8 mouse cellular contexts compared by ENCODE assay signal in genomic region chr17:36023710-36024654, GRCm38 (mm10). TPM values are rescaled to one million over a fixed set of nuclear protein-coding genes. Genes with fewer than 3 reads are reported as not detected.
A peak's percentile ranks its signal among the peaks of the same experiment; 100 is the strongest.
DNase-seq lines count a peak whose midpoint lies in the region; ATAC-seq and TF ChIP-seq lines count a peak whose summit lies in the region.

No protein-coding gene starts in this region.

- H3K9ac ChIP-seq in forebrain, embryonic 16.5 days (replicated peaks; ENCODE audit: low read depth, low read length) = no peak overlapping the region

- no peak for ATAC-seq in forebrain, embryonic 16.5 days

- no peaks in the 10 kb centered on the region for H3K9me3 ChIP-seq in forebrain, embryonic 16.5 days (ENCODE audit: control insufficient read depth, low read length)

- H3K4me1 ChIP-seq in forebrain, embryonic 16.5 days (replicated peaks; ENCODE audit: control insufficient read depth, insufficient read depth, low read length) = no peaks in the 10 kb centered on the region

- H3K79me2 ChIP-seq in C2C12 (ENCODE audit: control insufficient read depth, insufficient read depth) = peaks cover 90% of the 10 kb centered on the region
- peaks cover 60% of the 10 kb centered on the region for H3K79me2 ChIP-seq in myocyte (ENCODE audit: control insufficient read depth, insufficient read depth)

- TF ChIP-seq POLR2A in myocyte (IDR thresholded peaks at IDR 0.05; ENCODE audit: insufficient read length, low read depth) = no peak

- DNase-seq in adrenal gland, adult 2 months = peak; percentile 58
- DNase-seq in adrenal gland, adult 8-10 months = no peak
- DNase-seq in gonadal fat pad, adult 2 months (ENCODE audit: low read depth) = peak; percentile 97
- peak; percentile 56 to 71 for DNase-seq in kidney, postnatal 36 days
- DNase-seq in urinary bladder, postnatal 4 days (ENCODE audit: low spot score in 2 of 2) = no peak

- TF ChIP-seq CTCF in C2C12 (IDR thresholded peaks at IDR 0.05; ENCODE audit: control insufficient read depth, insufficient read depth, insufficient read length) = no peak

- peak overlapping the region; percentile 80 for H3K4me2 ChIP-seq in myocyte (ENCODE audit: low read depth)
- H3K4me2 ChIP-seq in forebrain, embryonic 16.5 days (ENCODE audit: low read length) = no peak overlapping the region

- H3K4me3 ChIP-seq in C2C12 (ENCODE audit: insufficient read depth, poor library complexity, severe bottlenecking) (no peak overlapping the region), myocyte (no peak overlapping the region)
- no peak overlapping the region for H3K4me3 ChIP-seq in forebrain, embryonic 16.5 days (replicated peaks; ENCODE audit: low read length)

- H3K79me3 ChIP-seq in C2C12 (ENCODE audit: low read depth) = peaks cover 67% of the 10 kb centered on the region

- H3K36me3 ChIP-seq in C2C12 (ENCODE audit: control insufficient read depth, insufficient read depth) (peaks cover 13% of the 10 kb centered on the region), myocyte (ENCODE audit: control insufficient read depth, insufficient read depth) (no peaks in the 10 kb centered on the region)
- H3K36me3 ChIP-seq in forebrain, embryonic 16.5 days (ENCODE audit: control insufficient read depth, insufficient read depth) = no peaks in the 10 kb centered on the region

- no peak overlapping the region for H3K27ac ChIP-seq in forebrain, embryonic 16.5 days (ENCODE audit: low read length)

- H3K27me3 ChIP-seq in C2C12 (ENCODE audit: control insufficient read depth, insufficient read depth, insufficient read length) (no peaks in the 10 kb centered on the region), myocyte (ENCODE audit: control insufficient read depth, insufficient read depth, insufficient read length) (no peaks in the 10 kb centered on the region)
- H3K27me3 ChIP-seq in forebrain, embryonic 16.5 days (replicated peaks; ENCODE audit: control insufficient read depth, insufficient read depth, low read length) = no peaks in the 10 kb centered on the region

- H3ac ChIP-seq in C2C12 (ENCODE audit: control insufficient read depth, insufficient read length, low read depth) (no peak overlapping the region), myocyte (ENCODE audit: control insufficient read depth, insufficient read length) (no peak overlapping the region)

- WGBS in forebrain, embryonic 16.5 days = 63% methylated on average over 9 of the region's 9 CpGs

TF ChIP-seq in C2C12, 6 proteins besides CTCF, POLR2A, EP300 and RAD21:
- TF ChIP-seq MYOD1 (IDR thresholded peaks at IDR 0.05; ENCODE audit: control insufficient read depth, insufficient read length, low read depth) = peak; percentile 31
- TF ChIP-seq MAX (IDR thresholded peaks at IDR 0.05) = no peak
- peak; percentile 93 for TF ChIP-seq CEBPB (IDR thresholded peaks at IDR 0.05; ENCODE audit: low read depth)

TF ChIP-seq in myocyte, 11 proteins besides CTCF, POLR2A, EP300 and RAD21:
- no peak for TF ChIP-seq TCF3 (IDR thresholded peaks at IDR 0.05; ENCODE audit: insufficient read length, low read depth)
- TF ChIP-seq CEBPB (IDR thresholded peaks at IDR 0.05; ENCODE audit: insufficient read depth, poor library complexity, severe bottlenecking) = peak; percentile 92
- TF ChIP-seq REST (IDR thresholded peaks at IDR 0.05; ENCODE audit: insufficient read depth, insufficient read length) = no peak
- peak in 2 of 3 experiments; percentile 71 to 73 for TF ChIP-seq MYOG (IDR thresholded peaks at IDR 0.05; ENCODE audit: control insufficient read depth in 1 of 3, insufficient read depth in 1 of 3, insufficient read length in 2 of 3, low read depth in 2 of 3)
- TF ChIP-seq POLR2AphosphoS2 (IDR thresholded peaks at IDR 0.05; ENCODE audit: insufficient read length, low read depth) = no peak
- no peak for TF ChIP-seq E2F4 (IDR thresholded peaks at IDR 0.05; ENCODE audit: insufficient read depth)
- no peak for TF ChIP-seq USF1 (IDR thresholded peaks at IDR 0.05; ENCODE audit: low read depth)
- TF ChIP-seq MAX (IDR thresholded peaks at IDR 0.05; ENCODE audit: low read depth) = no peak
- TF ChIP-seq MYOD1 (IDR thresholded peaks at IDR 0.05; ENCODE audit: control insufficient read depth in 1 of 3, insufficient read length in 2 of 3, low read depth in 2 of 3) = peak; percentile 48 to 84 (median 63)
- TF ChIP-seq TCF12 (IDR thresholded peaks at IDR 0.05; ENCODE audit: insufficient read depth, poor library complexity, severe bottlenecking) = no peak
- TF ChIP-seq SRF (IDR thresholded peaks at IDR 0.05; ENCODE audit: control insufficient read depth, insufficient read length, low read depth) = no peak
TF ChIP-seq in myocyte: peak in this region for 3.

RNA-seq across cellular contexts. Expression of gene H2-T24, which starts 3.6 kb away (rescaled TPM):
- 1 to 10 TPM; 6.6 to 8.2 TPM for total RNA-seq in adrenal gland, adult 2 months (2021)
- polyA plus RNA-seq in adrenal gland, adult 2 months (2012; rRNA removed) = 3.6 and 3.7 TPM in 2 replicates
- 1 to 10 TPM; 6.0 to 9.2 (median 6.9) TPM for total RNA-seq in adrenal gland, adult 8-10 months (2022)
- polyA plus RNA-seq in C2C12 (2012; fragmentation: generic; extraction: Trizol) = 0.16 TPM
- polyA plus RNA-seq in gonadal fat pad, adult 2 months (2012; rRNA removed) = 1.1 and 1.7 TPM in 2 replicates
- polyA plus RNA-seq in myocyte (2012; fragmentation: generic; extraction: Trizol) = 0.47 TPM
- 4.9 and 6.4 TPM in 2 replicates for polyA plus RNA-seq in forebrain, embryonic 16.5 days (2015; fragmentation: Nextera tagmentation; extraction: Ambion mirVana)

RNA-seq across cellular contexts. Expression of gene H2-T23, which starts 8.7 kb away (rescaled TPM):
- 10 to 100 TPM; 49.7 to 65.2 TPM for total RNA-seq in adrenal gland, adult 2 months (2021)
- polyA plus RNA-seq in adrenal gland, adult 2 months (2012; rRNA removed) = 156 and 162 TPM in 2 replicates
- 100 to 1,000 TPM in 1 of 4 experiments, 10 to 100 TPM in 3; 65.8 to 110 (median 93.4) TPM for total RNA-seq in adrenal gland, adult 8-10 months (2022)
- 7.0 TPM for polyA plus RNA-seq in C2C12 (2012; fragmentation: generic; extraction: Trizol)
- 86.4 and 99.4 TPM in 2 replicates for polyA plus RNA-seq in gonadal fat pad, adult 2 months (2012; rRNA removed)
- polyA plus RNA-seq in myocyte (2012; fragmentation: generic; extraction: Trizol) = 13.6 TPM
- polyA plus RNA-seq in forebrain, embryonic 16.5 days (2015; fragmentation: Nextera tagmentation; extraction: Ambion mirVana) = 6.2 and 7.3 TPM in 2 replicates

RNA-seq across cellular contexts. Expression of gene H2-T22, which starts 18.6 kb away (rescaled TPM):
- total RNA-seq in adrenal gland, adult 2 months (2021) = 10 to 100 TPM; 32.2 to 42.9 TPM
- polyA plus RNA-seq in adrenal gland, adult 2 months (2012; rRNA removed) = 34.7 and 38.6 TPM in 2 replicates
- total RNA-seq in adrenal gland, adult 8-10 months (2022) = 10 to 100 TPM; 33.8 to 65.4 (median 46.3) TPM
- polyA plus RNA-seq in C2C12 (2012; fragmentation: generic; extraction: Trizol) (21.7 TPM), myocyte (2012; fragmentation: generic; extraction: Trizol) (22.1 TPM)
- 59.2 and 59.6 TPM in 2 replicates for polyA plus RNA-seq in gonadal fat pad, adult 2 months (2012; rRNA removed)
- 4.9 and 5.3 TPM in 2 replicates for polyA plus RNA-seq in forebrain, embryonic 16.5 days (2015; fragmentation: Nextera tagmentation; extraction: Ambion mirVana)

RNA-seq across cellular contexts. Expression of gene Gm6034, which starts 18.8 kb away (rescaled TPM):
- total RNA-seq in adrenal gland, adult 2 months (2021) = under 1 TPM in 1 of 2 experiments, not detected in 1; 0.23 TPM
- 0.10 and 0.50 TPM in 2 replicates for polyA plus RNA-seq in adrenal gland, adult 2 months (2012; rRNA removed)
- total RNA-seq in adrenal gland, adult 8-10 months (2022) = under 1 TPM in 2 of 4 experiments, not detected in 2; 0.17 to 0.30 TPM
- not detected for polyA plus RNA-seq in C2C12 (2012; fragmentation: generic; extraction: Trizol)
- 0.06 TPM in 1 of 2 replicates, not detected in the other for polyA plus RNA-seq in gonadal fat pad, adult 2 months (2012; rRNA removed)
- not detected for polyA plus RNA-seq in myocyte (2012; fragmentation: generic; extraction: Trizol)
- not detected in 2 replicates for polyA plus RNA-seq in forebrain, embryonic 16.5 days (2015; fragmentation: Nextera tagmentation; extraction: Ambion mirVana)

RNA-seq across cellular contexts. Expression of gene Gm11127, which starts 34.2 kb away (rescaled TPM):
- total RNA-seq in adrenal gland, adult 2 months (2021) = 1 to 10 TPM; 4.4 to 8.2 TPM
- polyA plus RNA-seq in adrenal gland, adult 2 months (2012; rRNA removed) = not detected in 2 replicates
- total RNA-seq in adrenal gland, adult 8-10 months (2022) = 1 to 10 TPM; 5.8 to 7.9 (median 6.7) TPM
- 0.18 TPM for polyA plus RNA-seq in C2C12 (2012; fragmentation: generic; extraction: Trizol)
- 0.18 and 0.23 TPM in 2 replicates for polyA plus RNA-seq in gonadal fat pad, adult 2 months (2012; rRNA removed)
- 0.23 TPM for polyA plus RNA-seq in myocyte (2012; fragmentation: generic; extraction: Trizol)
- 0.16 TPM in 1 of 2 replicates, not detected in the other for polyA plus RNA-seq in forebrain, embryonic 16.5 days (2015; fragmentation: Nextera tagmentation; extraction: Ambion mirVana)

Comparison
In these comparisons a context has a peak if more than half of its experiments do, and no peak if none do; other contexts are left out.
1. DNase-seq: peak in adrenal gland, adult 2 months (single experiment), gonadal fat pad, adult 2 months (single experiment) and kidney, postnatal 36 days (2 of 2); none in adrenal gland, adult 8-10 months (single experiment) and urinary bladder, postnatal 4 days (0 of 2).